Mouse (Mus musculus): Measurements from ENCODE around the gene Pou6f1. TPM values are rescaled to one million over a fixed set of nuclear protein-coding genes. Genes with fewer than 3 reads are reported as not detected.

The Pou6f1 gene
- 23.0 and 46.9 TPM in 2 replicates for polyA plus RNA-seq (2012; rRNA removed; ENCODE audit: low replicate concordance)

DNA sequence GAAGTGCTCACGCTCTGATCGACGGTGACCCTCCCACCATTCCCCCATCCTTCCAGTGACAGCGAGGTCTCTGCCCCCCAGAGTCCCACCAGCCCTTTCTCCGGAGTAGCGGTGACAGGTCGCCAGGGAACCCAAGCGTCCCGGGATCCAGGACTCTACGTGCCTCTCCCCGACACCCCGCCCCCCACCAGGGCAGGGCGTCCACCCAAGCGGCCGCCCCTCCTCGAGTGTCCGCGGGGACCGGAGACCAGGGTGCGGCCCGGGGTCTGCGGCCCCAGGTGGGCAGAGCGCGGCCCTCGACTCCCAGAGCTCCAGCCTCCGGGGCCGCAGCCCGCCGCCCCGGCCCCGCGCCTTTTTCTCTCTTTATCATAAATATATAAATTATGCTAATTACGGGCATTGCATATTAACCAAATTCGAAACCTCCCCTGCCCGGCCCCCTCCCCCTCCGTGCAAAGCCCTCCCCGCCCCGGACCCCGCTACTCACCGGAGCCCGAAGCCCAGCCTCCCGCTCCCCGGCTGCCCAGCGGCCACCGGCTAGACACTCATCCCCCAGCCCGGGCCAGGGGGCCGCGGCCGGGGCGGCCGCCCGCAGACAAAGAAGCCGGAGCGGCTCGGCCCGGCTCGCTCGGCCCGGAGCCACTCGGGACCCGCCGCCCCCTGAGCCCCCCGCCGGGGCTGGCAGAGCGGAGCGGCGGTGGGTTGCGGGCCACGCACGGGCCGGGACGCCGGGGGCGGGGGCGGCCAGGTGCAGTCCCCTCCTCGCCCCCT lies at the start of gene Pou6f1:
Pou6f1 (minus strand) TSS at position 709 of the 771 bp plus-strand sequence.

GRCm38 (mm10) chr15:100636700-100637501 lies 37.1 kb upstream of the Pou6f1 start, which contains the start of gene Smagp:
Gene Smagp, minus strand, starts transcription at chr15:100636940.

DNA sequence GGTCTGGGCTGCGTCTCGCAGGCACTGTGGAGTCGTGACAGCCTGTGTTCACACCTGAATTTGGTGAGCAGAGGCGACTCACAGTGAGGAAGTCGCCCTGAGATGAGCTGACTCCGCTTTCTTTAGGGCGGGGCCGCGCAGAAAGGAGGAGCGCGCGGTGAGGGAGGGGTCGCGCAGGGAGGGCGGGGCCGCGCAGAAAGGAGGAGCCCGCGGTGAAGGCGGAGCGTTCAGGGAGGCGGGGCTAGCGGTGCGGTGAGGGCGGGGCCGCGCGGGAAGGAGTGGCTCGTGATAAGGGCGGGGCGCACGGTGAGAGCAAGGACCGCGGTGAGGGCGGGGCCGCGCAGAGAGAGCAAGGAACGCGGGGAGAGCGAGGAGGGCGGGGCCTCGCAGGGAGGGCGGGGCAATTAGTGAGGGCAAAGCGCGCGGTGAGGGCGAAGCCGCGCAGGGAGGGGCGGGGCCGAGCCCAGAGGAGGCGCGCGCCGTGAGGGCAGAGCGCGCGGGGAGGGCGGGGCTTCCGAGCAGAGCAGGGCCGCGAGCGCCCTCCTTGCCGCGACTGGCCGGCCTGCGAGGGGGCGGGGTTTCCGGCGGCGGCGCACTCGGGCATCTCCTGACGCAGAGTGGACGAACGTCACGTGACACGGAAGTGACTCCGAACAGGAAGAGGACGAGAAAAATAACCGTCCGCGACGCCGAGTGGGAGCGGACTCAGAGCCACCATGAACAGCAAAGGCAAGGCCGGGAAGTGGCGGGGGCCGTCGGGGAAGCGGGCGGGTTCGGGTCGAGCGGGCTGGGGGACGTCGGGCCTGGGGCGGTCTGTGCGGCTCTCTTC lies 15.4 kb upstream of the Pou6f1 start, which contains the start of gene Dazap2:
Dazap2 (plus strand) TSS at position 354 of the 829 bp plus-strand sequence.

DNA sequence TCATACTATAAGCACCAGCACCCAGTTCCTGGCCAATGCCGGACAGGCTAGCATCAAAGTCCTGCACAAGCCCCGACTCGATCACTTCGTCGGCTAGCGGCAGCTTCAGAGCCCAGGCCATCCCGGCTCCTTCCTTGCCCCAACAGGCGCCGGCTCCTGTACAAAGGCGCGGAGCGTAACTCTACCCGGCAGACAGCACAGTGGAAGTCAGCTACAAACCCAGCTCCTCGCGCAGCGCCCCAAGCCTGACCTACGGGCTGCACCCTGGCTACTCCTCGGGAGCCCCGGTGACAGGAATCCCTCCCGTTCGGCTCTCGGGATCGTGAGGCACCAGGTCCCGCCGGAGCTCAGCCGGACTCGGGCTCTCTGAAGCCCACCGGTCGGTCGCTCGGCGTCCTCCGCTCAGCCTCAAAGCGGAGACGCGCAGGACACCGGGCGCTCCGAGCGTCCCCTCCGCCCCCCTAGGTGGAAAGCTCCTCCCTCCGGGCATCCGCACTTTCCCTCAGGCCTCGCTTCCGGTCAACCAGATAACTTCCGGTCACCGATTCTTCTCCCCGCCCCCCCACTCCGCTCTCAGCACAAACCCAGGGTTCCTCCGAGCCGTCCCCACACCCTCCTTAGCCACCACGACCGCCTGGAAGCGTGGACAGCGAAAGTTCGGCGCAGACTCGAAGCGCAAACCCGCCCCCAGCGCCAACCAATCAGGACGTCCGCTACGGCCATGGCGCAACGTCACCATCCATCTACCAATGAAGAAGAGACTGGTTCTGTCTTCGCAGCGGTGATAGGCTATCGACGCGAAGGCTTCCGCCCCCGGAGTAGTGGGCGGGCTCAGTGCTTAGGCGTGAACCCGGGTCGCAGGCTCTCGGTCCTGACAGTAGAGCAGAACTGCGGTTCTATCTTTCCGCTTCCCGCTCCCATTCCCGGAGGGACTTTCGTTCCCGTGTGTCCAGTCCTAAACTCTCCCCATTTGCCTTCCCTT lies 48.2 kb downstream of the Pou6f1 start, which contains the start of gene Tfcp2:
Tfcp2 (minus strand) TSS at position 683 of the 982 bp plus-strand sequence.

Other genes with a start within 250 kb of the Pou6f1 start
- not detected in 2 replicates for gene Methig1, start 246.8 kb downstream of the Pou6f1 start, polyA plus RNA-seq (2012; rRNA removed; ENCODE audit: low replicate concordance)
- gene Mettl7a2, start 246.8 kb downstream of the Pou6f1 start, polyA plus RNA-seq (2012; rRNA removed; ENCODE audit: low replicate concordance): not detected in 2 replicates
- gene Higd1c, start 235.4 kb downstream of the Pou6f1 start, polyA plus RNA-seq (2012; rRNA removed; ENCODE audit: low replicate concordance): not detected in 2 replicates
- gene Gm5475, start 177.8 kb downstream of the Pou6f1 start, polyA plus RNA-seq (2012; rRNA removed; ENCODE audit: low replicate concordance): not detected in 2 replicates
- gene Slc11a2, start 174.9 kb downstream of the Pou6f1 start, polyA plus RNA-seq (2012; rRNA removed; ENCODE audit: low replicate concordance): 26.7 and 38.8 TPM in 2 replicates
- 61.8 and 111 TPM in 2 replicates for gene Letmd1, start 131.0 kb downstream of the Pou6f1 start, polyA plus RNA-seq (2012; rRNA removed; ENCODE audit: low replicate concordance)
- 3.3 and 3.9 TPM in 2 replicates for gene Csrnp2, start 104.5 kb downstream of the Pou6f1 start, polyA plus RNA-seq (2012; rRNA removed; ENCODE audit: low replicate concordance)
- 6.5 and 9.5 TPM in 2 replicates for gene Tfcp2, start 48.0 kb downstream of the Pou6f1 start, polyA plus RNA-seq (2012; rRNA removed; ENCODE audit: low replicate concordance)
- gene Dazap2, start 15.4 kb upstream of the Pou6f1 start, polyA plus RNA-seq (2012; rRNA removed; ENCODE audit: low replicate concordance): 796 and 920 TPM in 2 replicates
- gene Smagp, start 37.0 kb upstream of the Pou6f1 start, polyA plus RNA-seq (2012; rRNA removed; ENCODE audit: low replicate concordance): 44.9 and 68.9 TPM in 2 replicates
- 22.7 and 60.2 TPM in 2 replicates for gene Bin2, start 69.6 kb upstream of the Pou6f1 start, polyA plus RNA-seq (2012; rRNA removed; ENCODE audit: low replicate concordance)
- gene Cela1, start 87.9 kb upstream of the Pou6f1 start, polyA plus RNA-seq (2012; rRNA removed; ENCODE audit: low replicate concordance): 13.4 and 28.3 TPM in 2 replicates
- gene Galnt6, start 129.4 kb upstream of the Pou6f1 start, polyA plus RNA-seq (2012; rRNA removed; ENCODE audit: low replicate concordance): 5.8 and 12.7 TPM in 2 replicates
- gene Slc4a8, start 161.8 kb upstream of the Pou6f1 start, polyA plus RNA-seq (2012; rRNA removed; ENCODE audit: low replicate concordance): 8.0 and 10.3 TPM in 2 replicates

Measured in mammary gland, adult 2 months (tissue).